Mouse (Mus musculus) liver, postnatal 0 days (tissue): Measurements from ENCODE around the gene Abracl.

Experiments
- CTCF ChIP-seq: sonication (generic); IDR thresholded peaks from 2 replicates; pipeline ENCODE4 v1.5.1; 2016; ENCODE audit warnings: antibody characterized with exemption, low read depth
- EP300 ChIP-seq: IDR thresholded peaks from 2 replicates; pipeline ENCODE4 v1.6.1; 2016; ENCODE audit warnings: antibody characterized with exemption, low read depth, mild to moderate bottlenecking

GRCm38 (mm10) chr10:18008118-18008517 lies 15.0 kb downstream of the Abracl start:
- TF ChIP-seq CTCF, result no peak
- no peak for TF ChIP-seq EP300
